Mouse (Mus musculus): ENCODE data around the gene Arhgef3. TPM values are rescaled to one million over a fixed set of nuclear protein-coding genes. Genes with fewer than 3 reads are reported as not detected.
A peak's percentile ranks its signal among the peaks of the same experiment; 100 is the strongest.

Arhgef3 gene
- 1.6 and 2.4 TPM in 2 replicates for polyA plus RNA-seq (2016; fragmentation: Nextera tagmentation; extraction: Ambion mirVana)

- WGBS: under 1% methylated on average over 58 of the region's 58 CpGs
- Histone ChIP-seq H3K36me3 (replicated peaks) (no peaks in the 10 kb centered on the region), H3K9me3 (no peaks in the 10 kb centered on the region), H3K4me3 (peak within 1 kb of the TSS; percentile 75), H3K27ac (peak within 1 kb of the TSS; percentile 77), H3K27me3 (ENCODE audit: poor library complexity, severe bottlenecking) (peaks cover 58% of the 10 kb centered on the region), H3K4me1 (peaks cover 16% of the 10 kb centered on the region)
- peak; percentile 47 for DNase-seq (ENCODE audit: extremely low spot score, low spot score)
Observed at GRCm38 (mm10) chr14:27114362-27115274, at the start of gene Arhgef3. Gene Arhgef3 (plus strand): TSS chr14:27114899.

DNA sequence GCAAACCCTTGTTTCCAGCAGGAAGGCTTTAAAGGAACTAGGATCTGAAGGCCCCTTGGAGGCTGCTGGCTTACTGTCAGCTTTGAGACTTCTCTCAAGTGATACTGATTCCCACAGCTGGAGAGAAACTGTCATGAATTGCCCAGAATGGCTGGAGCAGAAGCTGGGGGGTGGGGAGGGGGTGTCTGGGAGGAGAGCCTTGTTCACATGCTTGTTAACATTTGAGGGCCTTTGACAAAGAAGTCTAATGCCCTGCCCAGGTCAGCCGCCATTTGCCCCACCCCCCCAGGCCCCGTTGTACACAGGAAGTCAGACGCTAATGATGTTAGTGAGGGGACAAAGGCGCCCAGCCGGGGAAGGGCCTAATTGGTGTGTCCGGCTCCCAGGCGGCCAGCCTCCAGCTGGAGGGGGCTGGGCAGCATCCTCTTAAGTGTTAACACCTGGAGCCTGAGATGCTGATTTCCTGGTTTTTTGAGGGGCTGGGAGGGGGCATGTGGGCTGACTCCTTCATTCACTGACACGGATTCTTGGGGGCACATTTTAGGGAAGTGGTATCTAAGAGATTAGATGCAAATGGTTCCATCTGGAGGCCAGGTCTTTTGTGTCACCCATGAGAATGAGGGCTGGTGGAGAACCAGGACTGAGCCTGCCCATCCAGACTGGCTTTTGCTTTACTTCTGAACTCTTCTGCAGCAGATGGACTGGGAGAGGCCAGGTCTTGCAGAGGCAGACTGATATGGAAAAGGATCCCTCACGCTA, 48.3 kb upstream of the Arhgef3 start:
- H3K27me3 ChIP-seq (ENCODE audit: poor library complexity, severe bottlenecking): peaks cover 55% of the 10 kb centered on the region
- H3K4me3 ChIP-seq: peak overlapping the region; percentile 27; the same call in 1 of the 2 replicates
- 2% methylated on average over 9 of the region's 9 CpGs for WGBS
- H3K9me3 ChIP-seq: 0 out of 2 replicates have a peak, but pooled peaks cover 2% of the 10 kb centered on the region
- H3K36me3 ChIP-seq (replicated peaks): peaks cover 9% of the 10 kb centered on the region
- peak overlapping the region; percentile 79 for H3K27ac ChIP-seq
- H3K4me1 ChIP-seq: peaks cover 87% of the 10 kb centered on the region
- DNase-seq (ENCODE audit: extremely low spot score, low spot score): peak; percentile 86

DNA sequence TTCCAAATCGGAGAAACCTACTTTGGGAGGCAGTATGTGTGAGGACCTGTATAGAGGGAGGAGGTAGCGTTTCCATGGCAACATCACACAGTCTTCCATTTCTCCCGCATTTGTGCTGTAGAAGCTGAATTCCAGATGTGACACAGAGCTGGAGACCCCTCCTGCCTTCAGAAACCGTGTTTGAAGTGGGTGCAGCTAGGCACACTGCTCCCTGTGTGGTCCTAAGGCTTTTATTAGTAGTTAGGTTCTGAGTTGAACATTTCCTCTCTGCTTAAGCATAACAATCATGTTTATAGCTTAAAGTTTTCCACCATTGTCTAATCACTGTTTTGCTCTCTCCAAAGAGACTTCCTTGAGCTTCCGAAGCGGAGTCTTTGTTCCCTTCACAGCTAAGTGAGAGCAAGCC, 46.8 kb upstream of the Arhgef3 start:
- Histone ChIP-seq H3K27me3 (ENCODE audit: poor library complexity, severe bottlenecking) (peaks cover 62% of the 10 kb centered on the region), H3K4me3 (peak overlapping the region; percentile 6; the same call in 1 of the 2 replicates), H3K27ac (peak overlapping the region; percentile 76), H3K4me1 (peaks cover 92% of the 10 kb centered on the region), H3K9me3 (no peaks in the 10 kb centered on the region), H3K36me3 (replicated peaks) (no peaks in the 10 kb centered on the region; the same call in none of the 2 replicates)
- WGBS: 24% methylated on average over 6 of the region's 6 CpGs
- DNase-seq (ENCODE audit: extremely low spot score, low spot score): peak; percentile 48

- Histone ChIP-seq H3K9me3 (no peaks in the 10 kb centered on the region), H3K27me3 (ENCODE audit: poor library complexity, severe bottlenecking) (peaks cover 48% of the 10 kb centered on the region), H3K4me1 (peaks cover 97% of the 10 kb centered on the region), H3K4me3 (no peak overlapping the region), H3K27ac (peak overlapping the region; percentile 63; the same call in 1 of the 2 replicates), H3K36me3 (replicated peaks) (no peaks in the 10 kb centered on the region)
- WGBS: 41% methylated on average over 8 of the region's 8 CpGs
- DNase-seq (ENCODE audit: extremely low spot score, low spot score): no peak
Observed at GRCm38 (mm10) chr14:27069434-27070097, 45.1 kb upstream of the Arhgef3 start.

DNA sequence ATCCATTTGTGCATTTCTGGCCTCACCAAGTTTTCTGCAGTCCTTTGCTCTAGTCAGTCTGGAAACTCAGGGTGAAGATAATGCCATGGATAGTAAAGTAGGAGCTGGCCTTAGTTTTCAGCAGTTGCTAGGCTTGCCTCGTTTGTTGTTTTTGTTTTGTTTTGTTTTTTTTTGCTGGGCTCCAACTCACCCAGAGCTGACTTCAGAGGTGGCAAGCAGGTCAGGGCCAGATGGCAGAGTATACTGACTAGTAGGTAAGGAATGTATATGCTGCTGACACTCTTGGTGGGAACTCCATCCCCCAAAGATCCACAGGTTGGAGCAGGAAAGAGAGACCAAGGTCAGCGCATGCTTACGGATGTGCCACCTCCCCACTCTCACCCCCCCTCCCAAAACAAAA, 44.6 kb upstream of the Arhgef3 start:
- Histone ChIP-seq H3K27ac (peak overlapping the region; percentile 63; the same call in 1 of the 2 replicates), H3K9me3 (no peaks in the 10 kb centered on the region), H3K4me3 (no peak overlapping the region), H3K27me3 (ENCODE audit: poor library complexity, severe bottlenecking) (peaks cover 47% of the 10 kb centered on the region), H3K4me1 (peaks cover 100% of the 10 kb centered on the region), H3K36me3 (replicated peaks) (no peaks in the 10 kb centered on the region)
- WGBS: 41% methylated on average over 3 of the region's 3 CpGs
- DNase-seq (ENCODE audit: extremely low spot score, low spot score): no peak

DNA sequence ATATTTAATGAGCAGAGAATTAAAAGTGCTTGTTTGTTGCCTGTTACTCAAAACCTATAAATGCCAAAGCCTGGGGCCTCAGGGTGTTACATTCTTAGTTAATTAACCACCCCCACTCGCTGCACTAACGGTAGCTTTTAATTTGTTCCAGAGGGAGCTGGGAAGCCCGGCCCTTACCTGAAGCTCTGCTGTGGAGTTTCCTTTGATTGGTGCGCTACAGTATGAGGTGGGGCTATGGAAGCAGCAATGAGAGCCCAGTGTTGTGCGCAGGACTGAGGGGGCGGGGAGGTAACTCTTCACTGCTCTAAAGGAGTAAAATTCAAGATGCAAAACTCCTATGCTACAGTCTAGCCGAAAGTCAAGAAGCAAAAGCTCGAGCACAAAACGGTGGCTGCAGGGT, 43.9 kb upstream of the Arhgef3 start:
- H3K9me3 ChIP-seq: no peaks in the 10 kb centered on the region
- no peaks in the 10 kb centered on the region for H3K36me3 ChIP-seq (replicated peaks)
- H3K27me3 ChIP-seq (ENCODE audit: poor library complexity, severe bottlenecking): peaks cover 47% of the 10 kb centered on the region
- no peak for DNase-seq (ENCODE audit: extremely low spot score, low spot score)
- peak overlapping the region; percentile 63; the same call in 1 of the 2 replicates for H3K27ac ChIP-seq
- no peak overlapping the region for H3K4me3 ChIP-seq
- WGBS: 13% methylated on average over 9 of the region's 9 CpGs
- peaks cover 98% of the 10 kb centered on the region for H3K4me1 ChIP-seq

- H3K4me1 ChIP-seq: peaks cover 92% of the 10 kb centered on the region
- DNase-seq (ENCODE audit: extremely low spot score, low spot score): no peak
Observed at GRCm38 (mm10) chr14:27071985-27072384, 42.7 kb upstream of the Arhgef3 start.

DNA sequence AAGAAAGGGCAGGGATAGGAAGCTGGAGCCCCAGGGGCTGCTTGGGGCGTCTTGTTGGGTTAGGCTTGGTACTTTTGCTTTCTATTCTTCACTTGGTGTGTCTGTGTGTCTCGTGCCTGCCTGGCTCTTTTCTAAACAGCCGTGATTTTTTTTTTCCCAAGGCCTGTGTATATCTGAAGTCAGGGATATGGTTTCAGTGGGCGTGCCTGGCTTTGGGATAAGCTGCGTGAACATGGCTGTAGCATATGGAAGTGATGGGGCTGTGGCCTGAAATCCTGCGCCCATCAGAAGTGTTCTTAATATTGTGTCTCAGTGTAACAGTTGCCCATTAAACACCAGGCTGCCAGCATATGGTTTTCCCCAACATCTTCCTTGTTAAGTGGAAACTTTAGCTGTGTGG, 39.6 kb upstream of the Arhgef3 start:
- WGBS: 77% methylated on average over 6 of the region's 6 CpGs
- Histone ChIP-seq H3K36me3 (replicated peaks) (peaks cover 23% of the 10 kb centered on the region), H3K4me1 (peaks cover 61% of the 10 kb centered on the region), H3K27me3 (ENCODE audit: poor library complexity, severe bottlenecking) (0 out of 2 replicates have a peak, but pooled peaks cover 14% of the 10 kb centered on the region), H3K4me3 (no peak overlapping the region), H3K9me3 (no peaks in the 10 kb centered on the region), H3K27ac (0 out of 2 replicates have a peak overlapping the region, but pooled peaks have one; percentile 30)
- DNase-seq (ENCODE audit: extremely low spot score, low spot score): no peak

More at GRCm38 (mm10) chr14:27071985-27072384, 42.7 kb upstream of the Arhgef3 start:
- Histone ChIP-seq H3K4me3 (no peak overlapping the region), H3K27me3 (ENCODE audit: poor library complexity, severe bottlenecking) (peaks cover 40% of the 10 kb centered on the region), H3K36me3 (replicated peaks) (peaks cover 11% of the 10 kb centered on the region), H3K9me3 (no peaks in the 10 kb centered on the region), H3K27ac (no peak overlapping the region)
- WGBS: 36% methylated on average over 3 of the region's 3 CpGs

- Histone ChIP-seq H3K27me3 (ENCODE audit: poor library complexity, severe bottlenecking) (0 out of 2 replicates have a peak, but pooled peaks cover 13% of the 10 kb centered on the region), H3K9me3 (no peaks in the 10 kb centered on the region), H3K36me3 (replicated peaks) (peaks cover 23% of the 10 kb centered on the region), H3K4me3 (no peak overlapping the region), H3K27ac (no peak overlapping the region), H3K4me1 (peaks cover 52% of the 10 kb centered on the region)
- 91% methylated on average over 8 of the region's 8 CpGs for WGBS
- DNase-seq (ENCODE audit: extremely low spot score, low spot score): no peak
Observed at GRCm38 (mm10) chr14:27075909-27076521, 38.7 kb upstream of the Arhgef3 start.

DNA sequence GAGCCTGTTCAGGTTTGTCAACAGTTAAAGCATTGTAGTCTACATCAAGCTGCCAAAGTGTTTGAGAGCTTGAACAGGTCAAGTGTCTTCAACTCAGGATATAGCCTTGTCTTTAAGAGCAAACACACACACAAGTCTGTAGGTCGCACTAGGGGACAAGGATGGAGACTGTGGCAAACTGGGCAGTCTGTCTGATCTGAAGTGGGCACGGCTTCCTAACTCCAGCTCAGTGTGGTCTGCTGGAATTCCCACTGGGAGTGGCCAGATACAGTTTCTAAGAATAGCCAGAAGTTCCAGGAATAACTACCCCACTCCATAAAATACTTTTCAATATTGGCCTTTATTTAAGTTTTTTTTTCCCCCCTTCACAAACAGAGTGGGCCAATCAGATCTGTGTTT, 38.2 kb upstream of the Arhgef3 start:
- peaks cover 23% of the 10 kb centered on the region for H3K36me3 ChIP-seq (replicated peaks)
- H3K27ac ChIP-seq: no peak overlapping the region
- DNase-seq (ENCODE audit: extremely low spot score, low spot score): no peak
- no peak overlapping the region for H3K4me3 ChIP-seq
- 95% methylated on average over 2 of the region's 2 CpGs for WGBS
- peaks cover 47% of the 10 kb centered on the region for H3K4me1 ChIP-seq
- H3K9me3 ChIP-seq: no peaks in the 10 kb centered on the region
- H3K27me3 ChIP-seq (ENCODE audit: poor library complexity, severe bottlenecking): 0 out of 2 replicates have a peak, but pooled peaks cover 8% of the 10 kb centered on the region

DNA sequence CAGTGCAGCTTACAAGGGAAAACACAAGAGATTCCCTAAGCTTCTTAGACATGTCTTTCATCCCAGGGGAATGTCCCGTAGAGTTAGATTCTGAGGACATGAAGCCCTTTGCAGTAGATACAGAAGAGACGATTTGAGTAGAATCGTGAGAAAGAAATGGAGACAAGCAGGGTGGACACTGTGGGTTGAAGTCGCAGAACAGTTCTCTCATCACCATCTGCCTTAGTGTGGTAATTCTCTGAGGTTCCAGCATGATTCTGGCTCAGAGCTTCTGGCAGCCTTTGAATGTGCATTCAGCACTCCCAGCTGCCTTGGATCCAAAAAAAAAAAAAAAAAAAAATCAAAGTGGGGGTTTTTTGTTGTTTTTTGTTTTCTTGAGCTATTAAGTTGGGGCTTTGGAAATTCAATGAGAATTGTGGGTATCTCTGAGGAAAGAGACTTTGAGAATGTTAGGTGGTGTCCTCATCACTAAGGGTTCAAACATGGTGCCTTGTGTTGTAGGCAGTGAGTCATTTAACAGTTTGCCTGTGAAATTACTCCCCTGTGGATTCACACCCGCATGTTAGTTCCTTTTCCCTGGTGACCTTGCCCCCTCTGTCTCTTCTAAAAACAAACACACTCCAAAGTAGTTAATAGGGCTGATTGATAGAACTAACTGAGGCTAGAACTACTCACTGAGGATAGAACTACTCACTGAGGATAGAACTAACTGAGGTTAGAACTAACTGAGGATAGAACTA, 33.0 kb upstream of the Arhgef3 start:
- 80% methylated on average over 5 of the region's 5 CpGs for WGBS
- no peak for DNase-seq (ENCODE audit: extremely low spot score, low spot score)
- Histone ChIP-seq H3K9me3 (no peaks in the 10 kb centered on the region), H3K4me3 (no peak overlapping the region), H3K36me3 (replicated peaks) (peaks cover 50% of the 10 kb centered on the region), H3K4me1 (peaks cover 10% of the 10 kb centered on the region), H3K27ac (no peak overlapping the region), H3K27me3 (ENCODE audit: poor library complexity, severe bottlenecking) (no peaks in the 10 kb centered on the region)
